Mouse (Mus musculus) kidney, adult 8-10 months (tissue): ENCODE results near the gene Cdh5.
A peak's percentile ranks its signal among the peaks of the same experiment; 100 is the strongest.
"Not testable (repeated sequence)": the region's sequence is repeated elsewhere in the genome, so short reads cannot be mapped to it uniquely, and the experiment has no call there.

Experiments used
- DNase-seq, 2 experiments: peaks; one replicate each; pipeline ENCODE4 v3.0.0; 2022

The Cdh5 gene

GRCm38 (mm10) chr8:104093336-104093735 lies 8.1 kb upstream of the Cdh5 start:
- no peak for DNase-seq

GRCm38 (mm10) chr8:104095595-104095994 lies 5.8 kb upstream of the Cdh5 start:
- peak; percentile 27 to 40 for DNase-seq

- DNase-seq, result no peak
Observed at GRCm38 (mm10) chr8:104096644-104097043, 4.8 kb upstream of the Cdh5 start.

- peak in 1 of 2 experiments; percentile 35 for DNase-seq
Observed at GRCm38 (mm10) chr8:104098671-104099346, 2.6 kb upstream of the Cdh5 start.

GRCm38 (mm10) chr8:104099347-104100099 lies 1.9 kb upstream of the Cdh5 start:
- peak; percentile 19 to 26 for DNase-seq

- DNase-seq, result not testable (repeated sequence)
Observed at GRCm38 (mm10) chr8:104100724-104101123, 701 bp upstream of the Cdh5 start.

GRCm38 (mm10) chr8:104103462-104103861 lies 2.0 kb downstream of the Cdh5 start:
- peak in 1 of 2 experiments; percentile 13 for DNase-seq

GRCm38 (mm10) chr8:104105768-104106167 lies 4.3 kb downstream of the Cdh5 start:
- DNase-seq, result no peak

GRCm38 (mm10) chr8:104106276-104106946 lies 5.0 kb downstream of the Cdh5 start:
- no peak for DNase-seq

GRCm38 (mm10) chr8:104107111-104107510 lies 5.7 kb downstream of the Cdh5 start:
- DNase-seq, result no peak

- no peak for DNase-seq
Observed at GRCm38 (mm10) chr8:104108048-104108447, 6.6 kb downstream of the Cdh5 start.

GRCm38 (mm10) chr8:104110498-104111134 lies 9.2 kb downstream of the Cdh5 start:
- peak in 1 of 2 experiments; percentile 12 for DNase-seq

GRCm38 (mm10) chr8:104121640-104122416 lies 20.4 kb downstream of the Cdh5 start:
- peak; percentile 22 to 41 for DNase-seq

- no peak for DNase-seq
Observed at GRCm38 (mm10) chr8:104123080-104123657, 21.7 kb downstream of the Cdh5 start.

GRCm38 (mm10) chr8:104124534-104124933 lies 23.1 kb downstream of the Cdh5 start:
- no peak for DNase-seq

- no peak for DNase-seq
Observed at GRCm38 (mm10) chr8:104127160-104127883, 25.9 kb downstream of the Cdh5 start.

GRCm38 (mm10) chr8:104130916-104131315 lies 29.5 kb downstream of the Cdh5 start:
- DNase-seq, result no peak

- no peak for DNase-seq
Observed at GRCm38 (mm10) chr8:104131414-104131975, 30.1 kb downstream of the Cdh5 start.

GRCm38 (mm10) chr8:104134521-104134920 lies 33.1 kb downstream of the Cdh5 start:
- DNase-seq, result no peak

- no peak for DNase-seq
Observed at GRCm38 (mm10) chr8:104136277-104136676, 34.9 kb downstream of the Cdh5 start.

GRCm38 (mm10) chr8:104137636-104138035 lies 36.2 kb downstream of the Cdh5 start:
- DNase-seq, result no peak
